Mouse (Mus musculus): ENCODE results near the gene Disp1. TPM values are rescaled to one million over a fixed set of nuclear protein-coding genes. Genes with fewer than 3 reads are reported as not detected.
A peak's percentile ranks its signal among the peaks of the same experiment; 100 is the strongest.

Gene Disp1
- polyA plus RNA-seq, 1 experiment from 2014 or later = 5.5 TPM

DNA sequence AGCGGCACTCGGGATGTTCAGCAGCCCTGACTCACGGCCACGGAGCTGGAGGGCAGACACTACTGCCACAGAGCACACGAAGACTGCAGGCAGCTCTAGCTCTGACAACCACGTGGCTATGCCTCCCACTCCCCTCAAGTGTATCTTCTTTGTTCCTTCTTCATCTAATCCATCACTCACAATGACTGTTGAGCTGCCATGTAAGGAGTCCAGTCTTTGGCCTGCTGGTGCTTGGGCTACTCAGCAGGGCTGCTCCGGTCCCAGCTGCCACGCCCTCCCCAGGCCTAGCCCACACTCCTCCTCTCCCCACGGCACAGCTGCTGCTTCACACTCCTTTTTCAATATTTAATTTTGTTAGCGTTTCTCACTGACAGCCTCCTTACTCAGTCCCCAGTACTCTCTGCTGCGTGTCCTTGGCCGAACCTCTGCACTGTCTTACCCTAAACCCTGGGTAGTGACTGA is 70.9 kb downstream of the Disp1 start:
- Histone ChIP-seq H3K27ac (ENCODE audit: low read depth, low read length) (no peak overlapping the region), H3K36me3 (ENCODE audit: control insufficient read depth, insufficient read depth, low read length) (no peaks in the 10 kb centered on the region), H3K4me2 (ENCODE audit: low read length) (no peak overlapping the region), H3K4me3 (ENCODE audit: low read depth, low read length) (no peak overlapping the region), H3K4me1 (ENCODE audit: control insufficient read depth, insufficient read depth, low read length) (peaks cover 9% of the 10 kb centered on the region), H3K27me3 (replicated peaks; ENCODE audit: control insufficient read depth, insufficient read depth, low read length) (no peaks in the 10 kb centered on the region), H3K9me3 (replicated peaks; ENCODE audit: control insufficient read depth, low read length) (no peaks in the 10 kb centered on the region), H3K9ac (ENCODE audit: low read length) (no peak overlapping the region)
- DNase-seq (ENCODE audit: low spot score) (no peak), ATAC-seq (peak; percentile 43; the same call in 1 of the 2 replicates)
- WGBS = 60% methylated on average over 12 of the region's 12 CpGs

DNA sequence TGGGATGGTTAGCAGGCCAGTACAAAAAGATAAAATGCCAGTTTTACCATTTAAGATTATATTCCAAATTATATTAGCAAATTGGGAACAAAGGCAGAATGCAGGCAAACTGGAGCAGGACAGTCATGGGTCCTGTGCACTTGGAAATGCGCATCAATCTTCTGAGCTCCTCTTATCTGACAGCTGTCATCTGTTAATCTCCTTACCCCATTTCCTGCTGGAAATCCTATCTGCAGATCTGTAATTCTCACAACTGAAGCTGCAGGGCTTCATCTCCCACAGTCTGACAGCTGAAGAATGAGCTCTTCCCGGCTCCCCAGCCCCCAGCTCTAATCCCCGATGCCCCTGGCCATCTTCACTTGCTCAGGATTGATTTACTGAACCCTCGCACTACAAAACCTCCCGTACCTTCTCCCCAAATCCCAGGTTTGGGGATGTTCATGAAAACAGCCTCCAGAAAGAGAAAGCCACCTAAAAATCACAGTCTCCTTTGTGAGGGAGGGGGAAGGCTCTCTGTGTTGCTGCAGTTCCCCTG is 71.7 kb downstream of the Disp1 start:
- DNase-seq (ENCODE audit: low spot score) = no peak
- Histone ChIP-seq H3K4me3 (ENCODE audit: low read depth, low read length) (no peak overlapping the region), H3K9ac (ENCODE audit: low read length) (no peak overlapping the region), H3K9me3 (replicated peaks; ENCODE audit: control insufficient read depth, low read length) (no peaks in the 10 kb centered on the region), H3K4me2 (ENCODE audit: low read length) (no peak overlapping the region), H3K27ac (ENCODE audit: low read depth, low read length) (no peak overlapping the region), H3K4me1 (ENCODE audit: control insufficient read depth, insufficient read depth, low read length) (peaks cover 9% of the 10 kb centered on the region), H3K27me3 (replicated peaks; ENCODE audit: control insufficient read depth, insufficient read depth, low read length) (no peaks in the 10 kb centered on the region), H3K36me3 (ENCODE audit: control insufficient read depth, insufficient read depth, low read length) (no peaks in the 10 kb centered on the region)
- ATAC-seq = no peak
- 63% methylated on average over 5 of the region's 5 CpGs for WGBS

DNA sequence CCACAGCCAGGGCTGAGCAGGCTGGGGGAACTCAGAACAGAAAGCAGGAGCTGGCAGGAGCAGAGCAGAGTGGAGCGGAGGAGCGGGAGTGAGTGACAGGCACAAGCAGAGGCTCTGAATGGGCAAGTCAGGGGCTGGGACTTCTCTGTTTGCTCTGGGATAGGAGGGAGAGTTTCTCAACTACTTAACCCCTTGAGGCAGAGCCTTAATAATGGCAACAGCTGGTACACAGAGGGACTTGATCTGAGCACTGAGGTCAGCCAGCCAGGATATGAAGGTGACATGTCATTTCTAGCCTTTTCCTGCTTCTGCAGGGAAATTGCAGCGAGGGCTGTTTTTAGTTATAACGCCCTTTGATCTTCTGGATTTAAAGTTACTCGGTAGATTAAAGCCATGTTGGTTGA is 73.9 kb downstream of the Disp1 start:
- peak; percentile 78 for ATAC-seq
- H3K27ac ChIP-seq (ENCODE audit: low read depth, low read length) = no peak overlapping the region
- DNase-seq (ENCODE audit: low spot score) = peak; percentile 66
- WGBS = 32% methylated on average over 5 of the region's 5 CpGs
- H3K27me3 ChIP-seq (replicated peaks; ENCODE audit: control insufficient read depth, insufficient read depth, low read length) = no peaks in the 10 kb centered on the region
- H3K4me1 ChIP-seq (ENCODE audit: control insufficient read depth, insufficient read depth, low read length) = peaks cover 9% of the 10 kb centered on the region
- no peak overlapping the region for H3K4me2 ChIP-seq (ENCODE audit: low read length)
- no peak overlapping the region for H3K9ac ChIP-seq (ENCODE audit: low read length)
- no peak overlapping the region for H3K4me3 ChIP-seq (ENCODE audit: low read depth, low read length)
- no peaks in the 10 kb centered on the region for H3K9me3 ChIP-seq (replicated peaks; ENCODE audit: control insufficient read depth, low read length)
- H3K36me3 ChIP-seq (ENCODE audit: control insufficient read depth, insufficient read depth, low read length) = no peaks in the 10 kb centered on the region

- Histone ChIP-seq H3K27ac (ENCODE audit: low read depth, low read length) (no peak overlapping the region), H3K9me3 (replicated peaks; ENCODE audit: control insufficient read depth, low read length) (no peaks in the 10 kb centered on the region), H3K27me3 (replicated peaks; ENCODE audit: control insufficient read depth, insufficient read depth, low read length) (no peaks in the 10 kb centered on the region), H3K4me3 (ENCODE audit: low read depth, low read length) (no peak overlapping the region), H3K4me1 (ENCODE audit: control insufficient read depth, insufficient read depth, low read length) (peaks cover 9% of the 10 kb centered on the region), H3K9ac (ENCODE audit: low read length) (no peak overlapping the region), H3K4me2 (ENCODE audit: low read length) (no peak overlapping the region), H3K36me3 (ENCODE audit: control insufficient read depth, insufficient read depth, low read length) (no peaks in the 10 kb centered on the region)
- DNase-seq (ENCODE audit: low spot score) (no peak), ATAC-seq (no peak)
- WGBS = 16% methylated on average over 9 of the region's 9 CpGs
Observed at GRCm38 (mm10) chr1:183146795-183147194, 74.5 kb downstream of the Disp1 start.

DNA sequence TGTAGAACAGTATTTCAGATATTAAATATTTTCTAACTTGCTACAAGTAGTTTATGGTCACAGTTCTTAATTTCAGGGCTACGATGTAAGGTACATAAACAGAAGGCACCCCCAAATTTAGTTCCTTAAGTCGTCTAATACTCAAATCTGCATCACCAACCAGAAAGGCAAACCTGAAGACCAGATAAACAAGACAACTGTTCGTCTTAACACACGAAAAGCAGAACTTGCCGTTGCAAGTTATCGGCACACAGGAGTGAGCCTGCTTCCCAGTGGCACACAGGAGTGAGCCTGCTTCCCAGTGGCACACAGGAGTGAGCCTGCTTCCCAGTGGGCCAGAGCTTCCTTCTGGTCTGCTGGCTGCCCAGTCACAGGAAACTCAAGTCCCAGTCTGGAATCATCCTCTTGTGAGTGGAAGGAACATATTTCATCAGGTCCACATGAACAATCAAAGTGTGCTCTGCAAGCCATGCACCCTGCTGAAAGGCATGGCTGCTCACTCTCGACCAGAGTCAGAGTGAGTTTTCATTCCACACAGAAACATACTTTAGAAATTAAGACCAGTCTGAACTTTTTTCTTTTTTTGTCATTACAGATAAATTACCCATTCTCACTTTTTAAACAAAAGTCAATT is 75.1 kb downstream of the Disp1 start:
- Histone ChIP-seq H3K4me1 (ENCODE audit: control insufficient read depth, insufficient read depth, low read length) (peaks cover 9% of the 10 kb centered on the region), H3K27me3 (replicated peaks; ENCODE audit: control insufficient read depth, insufficient read depth, low read length) (no peaks in the 10 kb centered on the region), H3K4me2 (ENCODE audit: low read length) (no peak overlapping the region), H3K4me3 (ENCODE audit: low read depth, low read length) (no peak overlapping the region), H3K27ac (ENCODE audit: low read depth, low read length) (no peak overlapping the region), H3K9ac (ENCODE audit: low read length) (no peak overlapping the region), H3K9me3 (replicated peaks; ENCODE audit: control insufficient read depth, low read length) (no peaks in the 10 kb centered on the region), H3K36me3 (ENCODE audit: control insufficient read depth, insufficient read depth, low read length) (no peaks in the 10 kb centered on the region)
- DNase-seq (ENCODE audit: low spot score) (no peak), ATAC-seq (no peak)
- WGBS = 75% methylated on average over 7 of the region's 7 CpGs

DNA sequence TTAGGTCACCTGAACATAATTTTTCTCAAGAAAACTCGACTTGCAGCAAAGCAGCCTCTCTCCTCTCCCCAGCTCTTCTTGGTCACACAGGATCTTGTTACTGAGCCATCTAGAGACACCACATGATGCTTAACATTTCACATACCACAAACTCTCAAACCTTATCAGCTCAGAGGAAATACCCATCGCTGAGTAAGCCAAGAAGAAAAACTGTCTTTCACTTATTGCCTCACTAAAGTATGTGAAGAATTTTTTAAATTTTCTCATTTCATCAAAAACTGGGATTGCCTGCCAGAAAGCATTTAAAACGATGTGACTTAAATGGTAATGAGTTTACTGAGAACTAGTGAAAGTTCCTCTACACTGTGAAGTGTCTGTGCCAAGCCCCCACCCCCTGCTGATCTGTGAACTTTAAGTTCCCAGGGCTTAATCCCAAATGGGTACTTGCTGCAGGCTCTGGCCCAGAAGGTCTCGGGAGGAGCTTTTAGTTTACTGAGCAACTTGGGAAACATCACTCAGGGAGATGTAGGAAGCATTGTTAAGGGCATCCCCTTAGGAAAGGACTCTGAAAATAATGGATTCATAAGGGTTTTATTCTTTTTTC is 76.6 kb downstream of the Disp1 start:
- H3K36me3 ChIP-seq (ENCODE audit: control insufficient read depth, insufficient read depth, low read length) = no peaks in the 10 kb centered on the region
- H3K27me3 ChIP-seq (replicated peaks; ENCODE audit: control insufficient read depth, insufficient read depth, low read length) = no peaks in the 10 kb centered on the region
- peaks cover 8% of the 10 kb centered on the region for H3K4me1 ChIP-seq (ENCODE audit: control insufficient read depth, insufficient read depth, low read length)
- 21% methylated on average over 4 of the region's 4 CpGs for WGBS
- H3K9me3 ChIP-seq (replicated peaks; ENCODE audit: control insufficient read depth, low read length) = no peaks in the 10 kb centered on the region
- H3K27ac ChIP-seq (ENCODE audit: low read depth, low read length) = no peak overlapping the region
- H3K4me2 ChIP-seq (ENCODE audit: low read length) = no peak overlapping the region
- no peak overlapping the region for H3K9ac ChIP-seq (ENCODE audit: low read length)
- DNase-seq (ENCODE audit: low spot score) = no peak
- no peak for ATAC-seq
- no peak overlapping the region for H3K4me3 ChIP-seq (ENCODE audit: low read depth, low read length)

DNA sequence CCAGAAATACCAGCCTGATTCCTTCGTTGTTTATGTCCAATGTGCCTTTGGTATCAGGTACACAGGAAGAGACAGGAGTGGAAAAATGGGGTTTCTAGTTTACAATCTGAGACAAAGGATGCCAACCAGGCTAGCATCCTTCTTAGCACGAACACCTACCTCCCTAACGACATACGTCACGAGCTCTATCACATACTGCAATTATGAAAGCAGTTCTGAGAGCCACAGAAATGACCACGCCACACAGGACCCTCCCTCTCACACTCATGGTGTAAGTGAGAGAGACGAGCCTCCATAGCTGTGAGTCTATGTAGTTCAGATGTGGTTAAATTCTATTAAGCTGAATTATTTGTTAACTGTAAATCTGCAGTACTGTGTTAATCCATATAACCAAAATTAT is 78.1 kb downstream of the Disp1 start:
- no peak overlapping the region for H3K4me3 ChIP-seq (ENCODE audit: low read depth, low read length)
- WGBS = 70% methylated on average over 7 of the region's 7 CpGs

GRCm38 (mm10) chr1:183142566-183142965 is 78.8 kb downstream of the Disp1 start:
- ATAC-seq = no peak

More for the DNA sequence above, 78.1 kb downstream of the Disp1 start:
- no peaks in the 10 kb centered on the region for H3K36me3 ChIP-seq (ENCODE audit: control insufficient read depth, insufficient read depth, low read length)
- H3K4me1 ChIP-seq (ENCODE audit: control insufficient read depth, insufficient read depth, low read length) = peaks cover 6% of the 10 kb centered on the region
- H3K9ac ChIP-seq (ENCODE audit: low read length) = no peak overlapping the region
- no peaks in the 10 kb centered on the region for H3K9me3 ChIP-seq (replicated peaks; ENCODE audit: control insufficient read depth, low read length)
- no peak overlapping the region for H3K4me2 ChIP-seq (ENCODE audit: low read length)
- H3K27me3 ChIP-seq (replicated peaks; ENCODE audit: control insufficient read depth, insufficient read depth, low read length) = no peaks in the 10 kb centered on the region
- no peak overlapping the region for H3K27ac ChIP-seq (ENCODE audit: low read depth, low read length)
- DNase-seq (ENCODE audit: low spot score) (no peak), ATAC-seq (no peak)

DNA sequence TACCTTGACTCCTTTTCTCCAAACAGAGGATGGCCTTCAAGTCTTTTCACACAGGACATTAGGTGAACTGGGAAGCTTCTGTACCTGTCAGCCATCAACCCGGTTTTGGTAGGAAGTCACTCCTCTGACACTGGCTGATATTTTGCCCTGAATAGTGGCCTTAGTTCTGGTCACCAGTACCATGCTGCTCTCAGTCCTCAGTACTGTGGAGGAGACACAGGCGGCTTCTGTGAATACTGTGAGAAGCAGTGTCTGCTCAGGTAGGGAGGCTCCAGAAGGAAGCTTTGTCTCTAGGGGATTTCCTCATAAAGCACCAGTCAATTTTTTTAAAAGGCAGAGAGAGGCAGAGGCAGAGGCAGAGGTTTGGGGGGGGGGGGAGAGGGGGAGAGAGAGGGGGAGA is 80.0 kb downstream of the Disp1 start:
- Histone ChIP-seq H3K4me2 (ENCODE audit: low read length) (no peak overlapping the region), H3K9ac (ENCODE audit: low read length) (no peak overlapping the region), H3K9me3 (replicated peaks; ENCODE audit: control insufficient read depth, low read length) (no peaks in the 10 kb centered on the region), H3K27me3 (replicated peaks; ENCODE audit: control insufficient read depth, insufficient read depth, low read length) (no peaks in the 10 kb centered on the region), H3K4me3 (ENCODE audit: low read depth, low read length) (no peak overlapping the region), H3K4me1 (ENCODE audit: control insufficient read depth, insufficient read depth, low read length) (peaks cover 6% of the 10 kb centered on the region; the same call in 1 of the 2 replicates), H3K27ac (ENCODE audit: low read depth, low read length) (no peak overlapping the region), H3K36me3 (ENCODE audit: control insufficient read depth, insufficient read depth, low read length) (no peaks in the 10 kb centered on the region)
- no peak for DNase-seq (ENCODE audit: low spot score)
- no peak for ATAC-seq
- WGBS = 39% methylated on average over 2 of the region's 2 CpGs

More at GRCm38 (mm10) chr1:183142566-183142965, 78.8 kb downstream of the Disp1 start:
- no peaks in the 10 kb centered on the region for H3K36me3 ChIP-seq (ENCODE audit: control insufficient read depth, insufficient read depth, low read length)
- peaks cover 6% of the 10 kb centered on the region for H3K4me1 ChIP-seq (ENCODE audit: control insufficient read depth, insufficient read depth, low read length)
- H3K9me3 ChIP-seq (replicated peaks; ENCODE audit: control insufficient read depth, low read length) = no peaks in the 10 kb centered on the region
- no peak for DNase-seq (ENCODE audit: low spot score)
- no peak overlapping the region for H3K4me3 ChIP-seq (ENCODE audit: low read depth, low read length)
- no peak overlapping the region for H3K9ac ChIP-seq (ENCODE audit: low read length)
- no peaks in the 10 kb centered on the region for H3K27me3 ChIP-seq (replicated peaks; ENCODE audit: control insufficient read depth, insufficient read depth, low read length)
- H3K4me2 ChIP-seq (ENCODE audit: low read length) = no peak overlapping the region
- 54% methylated on average over 5 of the region's 5 CpGs for WGBS
- H3K27ac ChIP-seq (ENCODE audit: low read depth, low read length) = no peak overlapping the region

Measured in forebrain, embryonic 14.5 days (tissue).